Mouse (Mus musculus): ENCODE data around the gene Mctp2. TPM values are rescaled to one million over a fixed set of nuclear protein-coding genes. Genes with fewer than 3 reads are reported as not detected.
"Not testable (repeated sequence)": the region's sequence is repeated elsewhere in the genome, so short reads cannot be mapped to it uniquely, and the experiment has no call there.

Gene Mctp2
- polyA plus RNA-seq, 1 experiment from 2014 or later = 0.24 TPM

DNA sequence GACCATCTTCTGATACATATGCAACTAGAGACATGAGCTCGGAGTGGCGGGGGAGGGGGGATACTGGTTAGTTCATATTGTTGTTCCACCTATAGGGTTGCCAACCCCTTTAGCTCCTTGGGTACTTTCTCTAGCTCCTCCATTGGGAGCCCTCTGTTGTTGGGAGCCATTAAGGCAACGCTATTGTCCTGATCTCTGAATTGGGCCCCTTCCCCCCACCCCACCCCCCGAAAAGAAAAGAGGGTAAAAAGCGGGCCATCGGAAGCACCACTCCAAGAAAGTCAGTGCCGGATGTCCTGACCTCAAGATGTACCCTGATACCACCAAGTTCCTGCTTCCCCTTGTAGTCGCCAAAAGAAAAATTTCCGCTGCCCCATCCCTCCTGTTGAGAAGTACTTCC is 56.1 kb downstream of the Mctp2 start:
- not testable (repeated sequence) for H3K36me3 ChIP-seq (ENCODE audit: control insufficient read depth, insufficient read depth); H3K27me3 ChIP-seq (replicated peaks; ENCODE audit: control insufficient read depth, insufficient read depth, low read length); H3K9ac ChIP-seq (replicated peaks; ENCODE audit: low read depth, low read length); H3K4me1 ChIP-seq (replicated peaks; ENCODE audit: control insufficient read depth, insufficient read depth, low read length); H3K9me3 ChIP-seq (ENCODE audit: control insufficient read depth, low read length); ATAC-seq; H3K4me2 ChIP-seq (ENCODE audit: low read length); H3K27ac ChIP-seq (ENCODE audit: low read length); H3K4me3 ChIP-seq (replicated peaks; ENCODE audit: low read length)
- 95% methylated on average over 8 of the region's 9 CpGs for WGBS

DNA sequence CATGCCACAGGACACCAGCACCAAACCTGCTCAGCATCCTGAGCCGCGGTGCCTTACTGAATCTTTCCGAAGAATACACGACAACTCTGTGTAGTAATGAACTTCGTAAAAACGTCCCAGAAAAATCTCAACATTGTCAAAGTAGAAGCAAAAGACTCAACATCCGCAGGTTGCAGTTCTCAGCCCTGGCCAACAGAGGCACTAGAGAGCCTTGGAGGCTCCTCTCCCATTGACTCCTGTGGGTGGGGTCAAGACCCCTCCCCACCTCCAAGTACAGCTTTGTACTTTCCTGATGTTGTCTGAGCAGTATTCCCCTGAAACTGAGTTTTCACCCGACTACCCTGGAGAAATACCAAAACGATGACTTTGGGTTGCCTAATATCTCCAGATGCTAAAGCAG is 65.1 kb downstream of the Mctp2 start:
- no peaks in the 10 kb centered on the region for H3K9me3 ChIP-seq (ENCODE audit: control insufficient read depth, low read length)
- no peak for ATAC-seq
- H3K27ac ChIP-seq (ENCODE audit: low read length) = no peak overlapping the region
- no peaks in the 10 kb centered on the region for H3K27me3 ChIP-seq (replicated peaks; ENCODE audit: control insufficient read depth, insufficient read depth, low read length)
- H3K4me3 ChIP-seq (replicated peaks; ENCODE audit: low read length) = no peak overlapping the region
- H3K36me3 ChIP-seq (ENCODE audit: control insufficient read depth, insufficient read depth) = no peaks in the 10 kb centered on the region
- no peaks in the 10 kb centered on the region for H3K4me1 ChIP-seq (replicated peaks; ENCODE audit: control insufficient read depth, insufficient read depth, low read length)
- no peak overlapping the region for H3K9ac ChIP-seq (replicated peaks; ENCODE audit: low read depth, low read length)
- 96% methylated on average over 9 of the region's 9 CpGs for WGBS
- no peak overlapping the region for H3K4me2 ChIP-seq (ENCODE audit: low read length)

DNA sequence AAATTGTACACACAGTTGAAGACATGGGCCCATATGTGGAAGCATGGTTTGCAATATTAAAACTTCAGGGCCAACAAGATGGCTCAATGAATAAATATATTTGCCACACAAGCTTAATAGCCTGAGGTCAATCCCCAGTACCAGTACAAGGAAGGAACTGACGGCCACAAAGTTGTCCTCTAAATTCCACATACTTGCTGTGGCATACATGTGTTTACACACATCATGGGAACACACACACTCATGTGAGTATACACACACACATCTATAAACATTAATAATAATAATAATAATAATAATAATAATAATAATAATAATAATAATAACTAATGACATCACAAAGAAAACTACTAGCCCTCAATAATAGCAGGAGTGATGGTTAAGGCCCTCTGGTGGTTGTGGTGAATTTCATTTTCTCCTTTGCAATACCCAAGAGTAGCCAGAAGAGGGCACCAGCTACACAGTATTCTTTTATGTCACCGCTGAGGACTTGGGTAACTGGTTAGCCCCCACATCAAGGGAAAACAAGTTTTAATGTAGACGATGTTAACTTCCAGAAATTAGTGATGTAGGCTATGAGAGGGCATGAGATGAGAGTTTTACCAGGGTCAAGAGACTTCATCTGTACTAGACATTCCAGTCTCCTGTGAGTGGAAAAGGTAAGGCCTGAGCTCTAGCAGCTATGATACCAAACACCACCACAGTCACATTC is 66.5 kb downstream of the Mctp2 start:
- peak; percentile 40; the same call in 1 of the 2 replicates for ATAC-seq
- H3K36me3 ChIP-seq (ENCODE audit: control insufficient read depth, insufficient read depth) = no peaks in the 10 kb centered on the region
- H3K27me3 ChIP-seq (replicated peaks; ENCODE audit: control insufficient read depth, insufficient read depth, low read length) = no peaks in the 10 kb centered on the region
- no peak overlapping the region for H3K4me2 ChIP-seq (ENCODE audit: low read length)
- H3K9me3 ChIP-seq (ENCODE audit: control insufficient read depth, low read length) = no peaks in the 10 kb centered on the region
- H3K4me3 ChIP-seq (replicated peaks; ENCODE audit: low read length) = no peak overlapping the region
- H3K9ac ChIP-seq (replicated peaks; ENCODE audit: low read depth, low read length) = no peak overlapping the region
- no peaks in the 10 kb centered on the region for H3K4me1 ChIP-seq (replicated peaks; ENCODE audit: control insufficient read depth, insufficient read depth, low read length)
- WGBS = 32% methylated on average over 3 of the region's 3 CpGs
- H3K27ac ChIP-seq (ENCODE audit: low read length) = no peak overlapping the region

DNA sequence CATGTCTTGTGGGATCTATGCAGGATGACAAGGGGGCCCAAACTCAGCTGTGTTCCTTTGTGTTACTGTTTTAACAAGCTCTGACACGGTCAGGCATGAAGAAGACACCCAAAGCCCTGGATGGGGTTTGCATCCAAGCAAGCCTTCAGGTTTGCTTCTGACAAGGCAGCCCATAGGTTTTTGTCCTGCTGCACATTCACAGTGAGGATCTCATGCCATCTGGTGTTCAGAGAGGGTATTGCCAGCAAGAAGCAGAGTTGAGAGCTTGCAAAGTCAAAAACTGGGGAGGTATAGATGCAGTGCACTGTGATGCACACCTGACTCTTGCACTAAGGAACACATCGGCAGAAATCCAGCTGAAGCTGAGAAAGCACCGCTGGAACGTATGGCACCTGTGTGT is 67.8 kb downstream of the Mctp2 start:
- H3K4me2 ChIP-seq (ENCODE audit: low read length) = no peak overlapping the region
- no peak overlapping the region for H3K9ac ChIP-seq (replicated peaks; ENCODE audit: low read depth, low read length)
- H3K9me3 ChIP-seq (ENCODE audit: control insufficient read depth, low read length) = no peaks in the 10 kb centered on the region
- no peak overlapping the region for H3K4me3 ChIP-seq (replicated peaks; ENCODE audit: low read length)
- no peaks in the 10 kb centered on the region for H3K27me3 ChIP-seq (replicated peaks; ENCODE audit: control insufficient read depth, insufficient read depth, low read length)
- peak; percentile 61 for ATAC-seq
- no peaks in the 10 kb centered on the region for H3K36me3 ChIP-seq (ENCODE audit: control insufficient read depth, insufficient read depth)
- WGBS = 58% methylated on average over 4 of the region's 4 CpGs
- H3K4me1 ChIP-seq (replicated peaks; ENCODE audit: control insufficient read depth, insufficient read depth, low read length) = no peaks in the 10 kb centered on the region
- H3K27ac ChIP-seq (ENCODE audit: low read length) = no peak overlapping the region

DNA sequence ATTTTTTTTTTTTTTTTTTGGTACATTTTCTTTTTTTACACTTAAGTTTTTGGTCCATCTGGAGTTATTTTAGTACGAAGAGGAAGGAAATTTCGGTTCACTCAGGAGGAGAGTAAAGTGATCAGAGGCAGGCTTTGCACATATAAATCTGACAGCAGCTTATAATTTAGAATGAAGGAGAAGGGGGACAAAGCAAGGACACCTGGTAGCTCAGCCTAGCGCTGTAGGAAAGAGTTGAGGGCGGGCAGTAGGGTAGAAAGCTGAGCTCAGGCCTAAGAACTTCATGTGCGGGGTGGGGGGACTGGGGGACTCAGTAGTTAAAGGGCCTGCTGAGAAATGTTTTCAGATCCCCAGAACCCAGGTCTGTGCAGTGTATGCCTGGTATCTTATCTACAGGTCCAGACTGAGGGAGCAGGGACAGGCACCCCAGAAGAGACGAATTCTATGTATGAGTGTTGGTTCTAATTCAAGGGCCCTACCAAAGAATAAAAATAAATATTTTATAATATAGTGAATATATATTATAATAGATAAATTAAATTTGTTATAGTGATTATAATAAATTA is 71.9 kb downstream of the Mctp2 start:
- no peaks in the 10 kb centered on the region for H3K36me3 ChIP-seq (ENCODE audit: control insufficient read depth, insufficient read depth)
- H3K4me2 ChIP-seq (ENCODE audit: low read length) = no peak overlapping the region
- WGBS = 68% methylated on average over 6 of the region's 6 CpGs
- no peaks in the 10 kb centered on the region for H3K27me3 ChIP-seq (replicated peaks; ENCODE audit: control insufficient read depth, insufficient read depth, low read length)
- ATAC-seq = no peak
- H3K9ac ChIP-seq (replicated peaks; ENCODE audit: low read depth, low read length) = no peak overlapping the region
- no peak overlapping the region for H3K27ac ChIP-seq (ENCODE audit: low read length)
- H3K9me3 ChIP-seq (ENCODE audit: control insufficient read depth, low read length) = no peaks in the 10 kb centered on the region
- peaks cover 3% of the 10 kb centered on the region; the same call in 1 of the 2 replicates for H3K4me1 ChIP-seq (replicated peaks; ENCODE audit: control insufficient read depth, insufficient read depth, low read length)
- H3K4me3 ChIP-seq (replicated peaks; ENCODE audit: low read length) = no peak overlapping the region

DNA sequence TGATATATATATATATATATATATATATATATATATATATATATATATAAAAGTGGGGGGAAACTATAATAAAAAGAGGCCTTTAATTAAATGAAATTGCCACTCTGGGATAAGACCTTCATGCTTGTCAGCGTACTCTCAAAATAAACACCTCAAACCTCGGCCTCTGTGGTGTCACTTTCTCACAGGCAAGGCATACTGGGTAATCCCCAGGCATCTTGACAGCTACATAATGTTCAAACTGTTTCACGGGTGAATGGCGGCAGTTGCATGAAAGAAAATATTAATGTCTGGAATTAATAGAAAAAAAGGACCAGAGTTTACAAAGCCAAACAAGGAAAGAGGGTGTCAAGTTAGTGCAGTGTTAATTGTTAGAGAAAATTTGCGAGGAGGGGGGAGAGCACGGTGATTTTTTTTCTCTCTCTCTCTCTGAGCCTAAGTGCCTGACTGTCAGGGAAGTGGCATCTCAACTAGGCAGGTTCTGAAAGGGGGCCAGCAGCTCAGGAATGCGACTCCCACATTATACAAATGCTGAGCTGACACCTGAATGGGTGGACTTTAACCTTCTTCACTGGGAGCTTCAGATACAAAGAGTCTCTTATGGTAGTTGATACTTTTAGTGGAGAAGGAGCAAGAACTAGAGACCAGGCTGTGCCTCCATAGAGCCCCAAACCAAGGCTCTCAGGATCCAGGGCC is 75.1 kb downstream of the Mctp2 start:
- no peak; the same call in 1 of the 2 replicates for ATAC-seq
- Histone ChIP-seq H3K4me3 (replicated peaks; ENCODE audit: low read length) (no peak overlapping the region), H3K36me3 (ENCODE audit: control insufficient read depth, insufficient read depth) (no peaks in the 10 kb centered on the region), H3K27ac (ENCODE audit: low read length) (no peak overlapping the region), H3K27me3 (replicated peaks; ENCODE audit: control insufficient read depth, insufficient read depth, low read length) (no peaks in the 10 kb centered on the region), H3K9ac (replicated peaks; ENCODE audit: low read depth, low read length) (no peak overlapping the region), H3K9me3 (ENCODE audit: control insufficient read depth, low read length) (no peaks in the 10 kb centered on the region), H3K4me1 (replicated peaks; ENCODE audit: control insufficient read depth, insufficient read depth, low read length) (peaks cover 3% of the 10 kb centered on the region; the same call in 1 of the 2 replicates), H3K4me2 (ENCODE audit: low read length) (no peak overlapping the region)
- WGBS = 28% methylated on average over 7 of the region's 7 CpGs

DNA sequence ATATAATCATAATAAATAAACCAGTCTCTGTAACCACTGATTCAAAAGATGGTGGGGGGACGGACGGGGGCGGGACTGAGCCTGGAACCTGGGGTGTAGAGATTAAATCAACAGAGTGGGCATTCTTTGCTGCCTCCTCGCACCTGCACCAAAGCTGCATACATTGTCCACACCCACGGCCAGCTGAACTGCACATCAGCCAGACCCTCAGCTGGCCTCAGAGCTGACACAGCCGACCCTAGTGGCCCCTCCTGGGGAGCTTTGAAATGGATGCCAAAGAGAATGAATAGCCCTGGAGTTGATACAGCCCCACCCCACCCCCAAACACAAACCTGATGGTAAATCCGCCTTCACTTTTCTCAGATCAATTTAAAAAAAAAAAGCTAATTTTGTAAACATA is 76.5 kb downstream of the Mctp2 start:
- Histone ChIP-seq H3K9me3 (ENCODE audit: control insufficient read depth, low read length) (no peaks in the 10 kb centered on the region), H3K4me3 (replicated peaks; ENCODE audit: low read length) (no peak overlapping the region), H3K27ac (ENCODE audit: low read length) (no peak overlapping the region), H3K27me3 (replicated peaks; ENCODE audit: control insufficient read depth, insufficient read depth, low read length) (no peaks in the 10 kb centered on the region), H3K4me2 (ENCODE audit: low read length) (no peak overlapping the region), H3K4me1 (replicated peaks; ENCODE audit: control insufficient read depth, insufficient read depth, low read length) (peaks cover 3% of the 10 kb centered on the region; the same call in 1 of the 2 replicates), H3K9ac (replicated peaks; ENCODE audit: low read depth, low read length) (no peak overlapping the region), H3K36me3 (ENCODE audit: control insufficient read depth, insufficient read depth) (no peaks in the 10 kb centered on the region)
- ATAC-seq = no peak
- WGBS = 18% methylated on average over 7 of the region's 7 CpGs

DNA sequence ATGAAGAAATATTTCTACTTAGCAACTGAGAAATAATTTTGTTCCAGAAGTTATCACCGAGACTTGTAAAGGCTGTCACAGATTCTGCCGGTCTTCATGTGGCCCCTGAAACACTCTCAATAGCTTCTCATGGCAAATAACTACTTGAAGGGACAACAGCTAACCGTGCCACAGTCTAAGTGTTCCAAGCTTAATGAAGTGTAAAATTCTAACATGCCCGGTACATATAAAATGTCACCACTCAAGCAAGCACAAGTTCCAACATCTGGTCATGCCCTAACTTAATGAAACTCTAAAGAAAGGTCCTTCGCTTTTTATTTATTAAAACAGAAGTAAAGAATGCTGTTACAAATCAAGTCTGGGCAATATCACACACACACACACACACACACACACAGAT is 82.8 kb downstream of the Mctp2 start:
- Histone ChIP-seq H3K4me1 (replicated peaks; ENCODE audit: control insufficient read depth, insufficient read depth, low read length) (no peaks in the 10 kb centered on the region), H3K4me3 (replicated peaks; ENCODE audit: low read length) (no peak overlapping the region), H3K9me3 (ENCODE audit: control insufficient read depth, low read length) (no peaks in the 10 kb centered on the region), H3K4me2 (ENCODE audit: low read length) (no peak overlapping the region), H3K9ac (replicated peaks; ENCODE audit: low read depth, low read length) (no peak overlapping the region), H3K27me3 (replicated peaks; ENCODE audit: control insufficient read depth, insufficient read depth, low read length) (no peaks in the 10 kb centered on the region), H3K27ac (ENCODE audit: low read length) (no peak overlapping the region), H3K36me3 (ENCODE audit: control insufficient read depth, insufficient read depth) (no peaks in the 10 kb centered on the region)
- no peak for ATAC-seq
- WGBS = 67% methylated on average over 5 of the region's 5 CpGs

DNA sequence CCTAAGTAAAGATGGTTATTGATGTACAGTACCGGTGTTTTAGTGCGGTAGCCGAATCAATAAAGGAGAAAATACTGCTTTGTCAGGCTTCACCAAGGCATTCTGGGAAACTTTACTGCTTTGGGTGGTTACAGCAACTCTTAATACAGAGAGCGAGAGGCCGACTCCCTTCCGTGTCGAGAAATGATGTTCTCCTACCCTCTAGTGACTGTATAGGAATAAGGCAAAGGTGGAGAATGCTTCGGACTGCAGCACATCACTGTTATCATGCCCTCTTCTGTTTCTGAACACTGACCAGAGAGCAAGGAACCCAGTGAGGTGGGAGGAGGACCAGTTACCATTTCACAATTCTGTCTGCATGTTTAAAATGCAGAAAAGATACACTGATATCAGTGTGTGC is 83.9 kb downstream of the Mctp2 start:
- Histone ChIP-seq H3K4me1 (replicated peaks; ENCODE audit: control insufficient read depth, insufficient read depth, low read length) (no peaks in the 10 kb centered on the region), H3K27me3 (replicated peaks; ENCODE audit: control insufficient read depth, insufficient read depth, low read length) (no peaks in the 10 kb centered on the region), H3K4me3 (replicated peaks; ENCODE audit: low read length) (no peak overlapping the region), H3K27ac (ENCODE audit: low read length) (no peak overlapping the region), H3K36me3 (ENCODE audit: control insufficient read depth, insufficient read depth) (no peaks in the 10 kb centered on the region), H3K4me2 (ENCODE audit: low read length) (no peak overlapping the region), H3K9me3 (ENCODE audit: control insufficient read depth, low read length) (no peaks in the 10 kb centered on the region), H3K9ac (replicated peaks; ENCODE audit: low read depth, low read length) (no peak overlapping the region)
- WGBS = 87% methylated on average over 8 of the region's 8 CpGs
- ATAC-seq = no peak

All from forebrain, embryonic 16.5 days (tissue).